Mouse (Mus musculus) forebrain, embryonic 13.5 days (tissue): ENCODE data around the gene Fam89b. TPM values are rescaled to one million over a fixed set of nuclear protein-coding genes. Genes with fewer than 3 reads are reported as not detected.
A peak's percentile ranks its signal among the peaks of the same experiment; 100 is the strongest.
"Not testable (repeated sequence)": the region's sequence is repeated elsewhere in the genome, so short reads cannot be mapped to it uniquely, and the experiment has no call there.

Experiments
- ATAC-seq: fragments of 200-750 bp; cut with Nextera tagmentation; 2 replicates; pipeline ENCODE4 v1.8.0; 2017
- H3K27ac ChIP-seq: fragments of 300-500 bp; sonication (generic); 2 replicates; pipeline ENCODE4 v1.5.1; 2015; ENCODE audit warnings: inconsistent platforms, mild to moderate bottlenecking, moderate library complexity
- H3K27me3 ChIP-seq: fragments of 300-500 bp; sonication (generic); 2 replicates; pipeline ENCODE4 v1.6.1; 2015; ENCODE audit warnings: mild to moderate bottlenecking, inconsistent platforms
- H3K36me3 ChIP-seq: fragments of 300-500 bp; sonication (generic); 2 replicates; pipeline ENCODE4 v1.6.1; 2015; ENCODE audit warnings: mild to moderate bottlenecking, inconsistent platforms; ENCODE audit not compliant: poor library complexity, severe bottlenecking
- H3K4me1 ChIP-seq: fragments of 300-500 bp; sonication (generic); 2 replicates; pipeline ENCODE4 v1.6.1; 2015; ENCODE audit warnings: inconsistent platforms
- H3K4me2 ChIP-seq: fragments of 300-500 bp; sonication (generic); 2 replicates; pipeline ENCODE4 v1.6.1; 2015; ENCODE audit warnings: inconsistent platforms, mild to moderate bottlenecking, moderate library complexity
- H3K4me3 ChIP-seq: fragments of 300-500 bp; sonication (generic); 2 replicates; pipeline ENCODE4 v1.5.1; 2015; ENCODE audit warnings: mild to moderate bottlenecking, inconsistent platforms
- H3K9ac ChIP-seq: fragments of 300-500 bp; sonication (generic); 2 replicates; pipeline ENCODE4 v1.6.1; 2015; ENCODE audit warnings: mild to moderate bottlenecking, inconsistent platforms
- H3K9me3 ChIP-seq: fragments of 300-500 bp; sonication (generic); replicated peaks from 2 replicates; pipeline ENCODE4 v1.6.1; 2016; ENCODE audit warnings: inconsistent platforms
- WGBS: fragments of 180-500 bp; shearing (Covaris S2); methylation state at CpG from one replicate; pipeline ENCODE4 v1.1.7; 2015; 5-methylcytosine and 5-hydroxymethylcytosine counted together
- polyA plus RNA-seq: library from polyadenylated mRNA; unstranded; fragments of >200 nt; fragmentation: Nextera tagmentation; extraction: Ambion mirVana; gene quantifications from 2 replicates; pipeline ENCODE4 v1.2.1, GENCODE M21; 2015

The Fam89b gene
- polyA plus RNA-seq, 1 experiment from 2014 or later: 204 TPM

DNA sequence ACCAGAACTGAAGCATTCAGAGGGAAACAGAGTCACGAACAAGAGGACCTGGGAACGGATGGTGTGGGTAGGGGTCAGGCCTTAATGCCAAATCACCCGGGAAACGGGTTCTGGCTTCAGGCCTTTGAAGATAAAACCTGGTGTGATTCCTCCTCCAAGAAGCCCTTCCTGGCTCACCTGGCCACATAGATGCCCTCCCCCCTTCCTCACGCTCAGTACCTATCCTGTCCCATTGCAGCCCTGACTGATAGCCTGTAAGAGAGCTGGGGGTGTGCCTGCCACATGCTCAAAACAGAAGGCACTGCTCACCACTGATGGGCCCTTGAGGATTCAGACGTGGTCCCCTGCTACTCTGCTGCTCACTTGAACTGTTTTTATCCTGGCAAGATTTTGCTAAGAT lies 35.7 kb downstream of the Fam89b start:
- Histone ChIP-seq H3K4me2 (no peak overlapping the region), H3K4me3 (no peak overlapping the region), H3K36me3 (peaks cover 75% of the 10 kb centered on the region), H3K27ac (no peak overlapping the region), H3K4me1 (peaks cover 50% of the 10 kb centered on the region), H3K9me3 (no peaks in the 10 kb centered on the region), H3K9ac (peak overlapping the region; percentile 21), H3K27me3 (peaks cover 9% of the 10 kb centered on the region)
- 95% methylated on average over 6 of the region's 6 CpGs for WGBS
- no peak for ATAC-seq

DNA sequence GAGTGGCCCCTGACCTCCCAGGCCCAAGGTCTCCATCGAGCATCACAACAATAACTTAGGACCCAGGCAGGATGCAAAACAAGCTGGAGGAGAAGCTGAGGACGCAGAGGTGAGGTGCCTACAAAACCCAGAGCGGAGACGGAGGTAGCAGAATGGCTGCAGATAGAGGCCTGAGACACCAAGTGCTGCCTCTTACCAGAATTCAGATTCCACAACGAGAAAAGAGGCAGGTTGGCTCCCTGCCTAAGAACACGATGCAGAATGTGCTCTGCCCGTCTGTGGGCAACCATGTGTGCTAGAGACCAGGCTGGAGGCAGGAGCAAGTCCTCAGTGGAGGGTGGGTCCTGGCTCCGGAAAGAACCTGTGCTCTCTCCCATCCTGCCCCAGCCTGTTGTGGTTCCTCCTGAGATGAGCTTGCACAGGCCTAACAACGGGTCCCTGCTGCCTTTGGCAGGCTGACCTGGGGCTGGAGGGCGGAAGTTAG lies 36.5 kb downstream of the Fam89b start:
- no peak for ATAC-seq
- peaks cover 9% of the 10 kb centered on the region for H3K27me3 ChIP-seq
- peak overlapping the region; percentile 100; the same call in 1 of the 2 replicates for H3K4me2 ChIP-seq

DNA sequence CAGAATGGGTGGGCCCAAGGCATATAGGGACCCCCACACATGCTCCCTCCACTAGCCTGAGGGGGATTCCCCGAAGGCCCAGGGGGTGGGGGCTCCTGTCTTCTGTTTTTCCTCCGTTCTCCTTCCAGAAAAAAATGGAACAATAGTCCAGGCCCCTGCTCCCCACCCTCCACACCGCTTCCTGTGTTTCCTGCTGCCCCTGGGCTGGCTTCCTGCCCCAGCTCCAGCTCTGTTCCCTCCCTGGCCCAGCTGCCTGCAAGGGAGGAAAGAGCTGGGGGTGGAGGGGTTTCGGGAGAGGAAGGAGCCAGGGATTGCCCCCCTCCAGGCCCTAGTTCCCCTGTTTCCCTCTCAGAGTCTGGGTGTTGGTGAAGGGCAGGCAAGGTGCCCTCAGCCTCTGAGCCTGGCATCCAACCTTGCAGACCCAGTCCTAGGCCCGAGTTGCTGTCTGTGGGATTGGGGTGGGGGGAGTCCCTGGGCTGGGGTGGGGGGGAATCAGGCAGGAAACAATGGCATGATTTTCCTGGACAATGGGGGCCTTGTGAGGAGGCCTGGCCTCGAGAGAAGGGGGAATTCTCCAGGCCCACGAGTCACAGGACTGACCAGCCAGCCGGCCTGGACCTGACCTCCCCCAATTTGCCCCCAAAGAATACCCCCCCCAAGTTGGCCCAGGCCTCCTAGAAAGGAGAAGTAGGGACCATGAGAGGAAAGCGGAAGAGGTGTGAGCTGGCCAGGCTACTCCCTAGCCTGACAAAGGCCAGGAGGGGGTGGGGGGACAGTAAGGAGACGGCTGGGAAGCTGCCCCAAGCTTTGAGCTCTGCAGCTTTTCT lies 37.2 kb downstream of the Fam89b start:
- H3K4me2 ChIP-seq: peak overlapping the region; percentile 100
- H3K4me1 ChIP-seq: peaks cover 59% of the 10 kb centered on the region
- peaks cover 60% of the 10 kb centered on the region for H3K36me3 ChIP-seq

More for the DNA sequence above, 36.5 kb downstream of the Fam89b start:
- no peak overlapping the region for H3K4me3 ChIP-seq
- no peaks in the 10 kb centered on the region for H3K9me3 ChIP-seq
- WGBS: 82% methylated on average over 10 of the region's 10 CpGs
- peaks cover 52% of the 10 kb centered on the region for H3K4me1 ChIP-seq
- peak overlapping the region; percentile 58 for H3K9ac ChIP-seq
- peaks cover 67% of the 10 kb centered on the region for H3K36me3 ChIP-seq
- H3K27ac ChIP-seq: no peak overlapping the region

DNA sequence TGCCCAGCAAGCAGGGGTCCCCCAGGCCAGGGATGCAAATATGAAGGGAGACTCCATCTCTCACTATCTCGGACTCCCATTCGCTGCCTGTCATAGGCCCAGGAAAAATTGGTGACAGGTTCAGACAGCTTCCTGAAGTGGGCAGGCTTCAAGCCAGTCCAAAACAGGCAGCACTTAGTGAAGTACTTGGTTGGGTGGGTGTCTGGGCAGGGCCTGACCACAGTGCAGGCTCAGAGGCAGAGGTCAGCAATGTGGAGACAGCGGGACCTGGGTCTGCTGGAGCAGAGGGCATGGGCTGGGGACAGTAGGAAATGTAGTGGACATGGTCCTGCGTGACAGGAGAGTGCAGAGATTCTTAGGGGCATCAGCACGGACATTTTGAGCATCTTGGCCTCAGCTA lies 37.9 kb downstream of the Fam89b start:
- Histone ChIP-seq H3K9ac (peak overlapping the region; percentile 58), H3K4me1 (peaks cover 63% of the 10 kb centered on the region), H3K27ac (no peak overlapping the region), H3K4me3 (peak overlapping the region; percentile 95), H3K27me3 (peaks cover 9% of the 10 kb centered on the region), H3K4me2 (peak overlapping the region; percentile 100), H3K9me3 (no peaks in the 10 kb centered on the region), H3K36me3 (peaks cover 58% of the 10 kb centered on the region)
- no peak for ATAC-seq
- 88% methylated on average over 5 of the region's 5 CpGs for WGBS

More for the DNA sequence above, 37.2 kb downstream of the Fam89b start:
- H3K4me3 ChIP-seq: peak overlapping the region; percentile 10; the same call in 1 of the 2 replicates
- no peak for ATAC-seq
- 77% methylated on average over 10 of the region's 10 CpGs for WGBS
- peak overlapping the region; percentile 10; the same call in 1 of the 2 replicates for H3K27ac ChIP-seq
- H3K9ac ChIP-seq: peak overlapping the region; percentile 58
- no peaks in the 10 kb centered on the region for H3K9me3 ChIP-seq
- H3K27me3 ChIP-seq: peaks cover 9% of the 10 kb centered on the region

DNA sequence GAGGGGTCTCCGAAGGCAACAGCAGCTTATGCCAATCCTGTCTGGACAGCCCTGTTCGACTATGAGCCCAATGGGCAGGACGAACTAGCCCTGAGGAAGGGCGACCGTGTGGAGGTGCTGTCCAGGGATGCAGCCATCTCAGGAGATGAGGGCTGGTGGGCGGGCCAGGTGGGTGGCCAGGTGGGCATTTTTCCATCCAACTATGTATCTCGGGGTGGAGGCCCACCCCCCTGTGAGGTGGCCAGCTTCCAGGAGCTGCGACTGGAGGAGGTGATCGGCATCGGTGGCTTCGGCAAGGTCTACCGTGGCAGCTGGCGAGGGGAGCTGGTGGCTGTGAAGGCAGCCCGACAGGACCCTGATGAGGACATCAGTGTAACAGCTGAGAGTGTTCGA lies 39.1 kb downstream of the Fam89b start:
- peak overlapping the region; percentile 93 for H3K9ac ChIP-seq
- H3K27me3 ChIP-seq: peaks cover 6% of the 10 kb centered on the region
- peaks cover 52% of the 10 kb centered on the region for H3K4me1 ChIP-seq
- H3K9me3 ChIP-seq: no peaks in the 10 kb centered on the region
- peaks cover 58% of the 10 kb centered on the region for H3K36me3 ChIP-seq
- no peak for ATAC-seq
- peak overlapping the region; percentile 100 for H3K4me2 ChIP-seq
- 79% methylated on average over 15 of the region's 15 CpGs for WGBS
- peak overlapping the region; percentile 84; the same call in 1 of the 2 replicates for H3K27ac ChIP-seq
- peak overlapping the region; percentile 95 for H3K4me3 ChIP-seq

DNA sequence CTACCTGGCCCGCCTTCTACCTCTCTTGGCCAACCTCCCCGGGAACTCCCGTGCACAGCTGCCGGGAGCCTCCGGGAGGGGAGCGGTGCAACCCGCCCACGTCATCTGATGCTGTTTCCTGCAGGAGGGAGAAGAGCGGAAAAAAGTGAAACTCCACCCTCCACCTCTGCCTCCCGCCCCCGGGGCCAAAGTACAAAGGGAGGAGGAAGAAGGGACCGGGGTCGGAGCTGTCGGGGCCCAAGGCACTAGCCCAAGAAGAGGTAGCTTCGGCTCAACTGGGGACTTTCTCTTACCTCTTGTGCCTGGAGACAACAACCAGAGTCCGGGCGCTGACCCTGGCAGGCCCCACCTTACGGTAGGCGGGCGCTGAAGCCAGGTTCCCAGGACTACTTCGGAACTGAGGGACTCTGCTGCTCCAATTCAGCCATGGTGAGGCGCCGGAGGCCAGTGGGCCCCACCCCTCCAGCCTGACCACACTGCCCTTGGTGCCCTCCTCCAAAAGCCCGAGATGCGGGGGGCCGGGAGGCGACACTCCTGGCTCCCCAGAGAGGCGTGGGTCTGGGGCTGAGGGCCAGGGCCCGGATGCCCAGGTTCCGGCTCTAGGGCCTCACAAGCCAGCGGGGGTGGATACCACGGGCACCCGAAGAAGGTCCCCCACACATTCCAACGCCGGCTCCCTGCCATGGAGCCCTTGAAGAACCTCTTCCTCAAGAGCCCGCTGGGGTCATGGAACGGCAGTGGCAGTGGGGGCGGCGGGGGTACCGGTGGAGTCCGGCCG lies 39.7 kb downstream of the Fam89b start:
- Histone ChIP-seq H3K27me3 (peaks cover under 1% of the 10 kb centered on the region; the same call in 1 of the 2 replicates), H3K4me3 (peak overlapping the region; percentile 95), H3K4me1 (peaks cover 50% of the 10 kb centered on the region), H3K36me3 (peaks cover 58% of the 10 kb centered on the region), H3K4me2 (peak overlapping the region; percentile 100), H3K27ac (peak overlapping the region; percentile 84), H3K9me3 (no peaks in the 10 kb centered on the region), H3K9ac (peak overlapping the region; percentile 93)
- 11% methylated on average over 42 of the region's 42 CpGs for WGBS
- no peak; the same call in 1 of the 2 replicates for ATAC-seq

DNA sequence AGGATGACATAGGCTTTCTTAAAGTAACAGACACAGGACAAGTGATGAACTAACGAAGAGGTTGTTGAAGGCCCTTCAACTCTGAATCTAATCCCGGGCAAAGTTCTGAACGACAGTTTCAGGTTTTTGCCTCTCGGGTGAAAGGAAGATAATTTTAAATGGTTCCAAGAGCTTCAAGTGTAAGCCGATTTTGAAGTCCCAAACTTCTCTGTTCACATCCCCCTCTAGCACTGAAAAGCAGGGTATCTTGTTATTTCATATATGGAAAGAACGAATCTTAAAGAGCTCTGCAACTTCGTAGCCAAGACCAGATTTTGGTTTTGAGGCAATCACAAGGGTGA lies 40.4 kb downstream of the Fam89b start:
- Histone ChIP-seq H3K27ac (peak overlapping the region; percentile 84), H3K9me3 (no peaks in the 10 kb centered on the region), H3K9ac (peak overlapping the region; percentile 93), H3K4me2 (peak overlapping the region; percentile 100), H3K27me3 (no peaks in the 10 kb centered on the region), H3K4me1 (peaks cover 50% of the 10 kb centered on the region), H3K4me3 (peak overlapping the region; percentile 95), H3K36me3 (peaks cover 62% of the 10 kb centered on the region)
- ATAC-seq: no peak
- under 1% methylated on average over 7 of the region's 7 CpGs for WGBS

DNA sequence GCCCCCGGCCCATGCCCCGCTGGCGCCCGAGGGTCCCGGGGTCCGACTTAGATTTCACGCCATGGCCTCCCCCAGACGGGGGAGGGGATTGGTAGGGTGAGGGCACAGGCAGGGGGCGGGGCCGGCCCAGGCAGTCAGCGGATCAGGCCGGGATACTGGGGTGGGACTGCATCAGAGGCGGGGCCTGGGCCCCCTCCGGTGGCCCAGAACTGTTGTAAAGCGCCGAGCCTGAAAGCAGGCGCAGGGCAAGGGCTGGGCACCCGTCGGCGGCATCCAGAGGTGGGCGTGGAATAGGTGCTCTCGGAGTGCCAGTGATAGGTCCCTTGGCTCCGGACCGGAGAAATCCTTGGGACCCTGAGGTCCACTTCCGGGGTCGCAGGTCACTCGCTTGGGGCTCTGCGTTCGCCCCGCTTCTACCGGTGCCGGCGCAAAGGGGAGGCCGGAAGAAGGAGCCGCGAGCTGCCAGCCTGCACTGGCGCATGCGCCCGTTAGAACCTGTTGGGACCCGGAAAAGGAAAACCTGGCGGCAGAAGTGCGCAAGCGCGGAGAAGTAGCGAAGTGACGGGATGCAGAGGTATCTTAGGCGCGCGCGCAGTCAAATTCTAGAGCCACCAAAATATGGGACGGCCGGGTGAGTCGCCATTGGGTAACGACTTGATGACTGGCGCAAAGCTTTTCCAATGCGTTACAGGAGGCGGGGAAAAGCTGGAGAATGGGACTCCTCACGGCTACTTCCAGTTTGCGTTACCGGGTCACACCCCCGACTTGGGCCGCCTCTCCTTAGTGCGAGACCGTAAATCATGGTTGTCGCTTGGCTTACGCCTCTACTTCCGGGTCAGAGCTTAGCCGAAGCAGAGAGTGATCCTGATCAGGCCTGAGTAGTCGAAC lies 41.0 kb downstream of the Fam89b start, which contains the start of the genes Map3k11 and Pcnx3:
Map3k11 (plus strand) TSS at position 543 of the 888 bp plus-strand sequence.
Pcnx3 (minus strand) TSS at position 709 of the 888 bp plus-strand sequence.
- Histone ChIP-seq H3K4me1 (peaks cover 50% of the 10 kb centered on the region), H3K9ac (peak within 1 kb of the TSS; percentile 93), H3K27ac (peak within 1 kb of the TSS; percentile 84), H3K4me2 (peak within 1 kb of the TSS; percentile 100), H3K4me3 (peak within 1 kb of the TSS; percentile 95), H3K27me3 (no peaks in the 10 kb centered on the region), H3K36me3 (peaks cover 62% of the 10 kb centered on the region), H3K9me3 (no peaks in the 10 kb centered on the region)
- peak; percentile 96 for ATAC-seq
- WGBS: under 1% methylated on average over 61 of the region's 69 CpGs

DNA sequence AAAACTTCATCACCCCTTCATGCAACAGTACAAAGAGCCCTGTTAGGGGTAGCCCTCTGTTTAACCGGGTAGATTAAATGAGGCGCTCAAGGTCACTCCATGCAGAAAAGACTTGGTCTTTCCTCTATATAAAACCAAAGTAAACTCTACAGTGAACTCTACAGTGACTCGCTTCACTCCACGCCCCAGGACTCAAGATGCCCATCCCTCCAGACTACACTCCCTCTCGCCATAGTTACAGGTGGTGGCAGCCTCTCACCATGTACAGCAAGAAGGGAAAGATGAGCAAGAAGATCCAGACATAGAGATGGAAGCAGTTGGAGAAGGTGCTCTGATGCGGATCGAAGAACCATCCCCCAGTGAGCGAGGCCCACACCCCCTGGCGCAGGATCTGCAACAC lies 41.7 kb downstream of the Fam89b start:
- 20% methylated on average over 9 of the region's 9 CpGs for WGBS
- peak overlapping the region; percentile 100 for H3K4me2 ChIP-seq
- H3K4me1 ChIP-seq: peaks cover 47% of the 10 kb centered on the region
- peak overlapping the region; percentile 84 for H3K27ac ChIP-seq
- peak overlapping the region; percentile 93 for H3K9ac ChIP-seq
- H3K4me3 ChIP-seq: peak overlapping the region; percentile 95
- no peak for ATAC-seq
- H3K36me3 ChIP-seq: peaks cover 62% of the 10 kb centered on the region
- H3K27me3 ChIP-seq: no peaks in the 10 kb centered on the region
- H3K9me3 ChIP-seq: no peaks in the 10 kb centered on the region

DNA sequence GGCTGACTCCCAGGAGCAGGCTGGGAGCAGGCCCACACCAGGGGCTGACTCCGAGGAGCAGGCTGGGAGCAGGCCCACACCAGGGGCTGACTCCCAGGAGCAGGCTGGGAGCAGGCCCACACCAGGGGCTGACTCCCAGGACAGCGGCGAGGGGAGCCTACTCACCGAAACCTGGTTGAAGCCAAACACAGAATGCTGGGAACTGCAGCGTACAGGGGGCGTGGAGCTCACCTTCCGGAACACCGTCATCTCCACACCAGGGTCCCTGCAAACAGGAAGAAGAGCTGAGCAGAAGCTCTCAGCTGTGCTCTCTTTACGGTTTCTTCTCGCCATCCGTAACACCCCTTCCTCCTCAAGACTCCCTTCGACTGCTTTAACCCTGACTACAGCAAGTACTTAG lies 42.5 kb downstream of the Fam89b start:
- peaks cover 39% of the 10 kb centered on the region for H3K4me1 ChIP-seq
- ATAC-seq, H3K9me3 ChIP-seq, H3K27me3 ChIP-seq, H3K27ac ChIP-seq: not testable (repeated sequence)
- peak overlapping the region; percentile 93 for H3K9ac ChIP-seq
- H3K36me3 ChIP-seq: peaks cover 66% of the 10 kb centered on the region
- 94% methylated on average over 12 of the region's 12 CpGs for WGBS
- peak overlapping the region; percentile 95; the same call in 1 of the 2 replicates for H3K4me3 ChIP-seq
- H3K4me2 ChIP-seq: peak overlapping the region; percentile 100

DNA sequence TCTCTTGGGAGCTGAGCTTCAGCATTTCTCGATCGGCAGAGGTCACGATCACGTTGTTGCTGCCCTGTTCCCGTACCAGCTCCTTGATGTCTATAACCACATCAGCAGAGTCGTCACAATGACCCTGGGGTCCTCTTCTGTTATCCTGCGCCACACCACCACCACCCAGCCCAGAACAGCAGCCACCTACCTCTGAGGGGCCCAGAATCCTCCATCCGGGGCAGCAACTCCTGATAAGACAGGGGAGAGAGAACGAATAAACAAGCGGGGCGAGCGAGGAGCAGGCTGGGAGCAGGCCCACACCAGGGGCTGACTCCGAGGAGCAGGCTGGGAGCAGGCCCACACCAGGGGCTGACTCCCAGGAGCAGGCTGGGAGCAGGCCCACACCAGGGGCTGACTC lies 43.0 kb downstream of the Fam89b start:
- Histone ChIP-seq H3K4me1 (peaks cover 34% of the 10 kb centered on the region), H3K9ac (no peak overlapping the region), H3K4me3 (no peak overlapping the region), H3K4me2 (no peak overlapping the region), H3K9me3 (no peaks in the 10 kb centered on the region), H3K27ac (no peak overlapping the region), H3K36me3 (peaks cover 66% of the 10 kb centered on the region), H3K27me3 (no peaks in the 10 kb centered on the region)
- no peak for ATAC-seq
- 94% methylated on average over 13 of the region's 13 CpGs for WGBS
